Mouse (Mus musculus): ENCODE results near the gene Ntrk2.

DNA sequence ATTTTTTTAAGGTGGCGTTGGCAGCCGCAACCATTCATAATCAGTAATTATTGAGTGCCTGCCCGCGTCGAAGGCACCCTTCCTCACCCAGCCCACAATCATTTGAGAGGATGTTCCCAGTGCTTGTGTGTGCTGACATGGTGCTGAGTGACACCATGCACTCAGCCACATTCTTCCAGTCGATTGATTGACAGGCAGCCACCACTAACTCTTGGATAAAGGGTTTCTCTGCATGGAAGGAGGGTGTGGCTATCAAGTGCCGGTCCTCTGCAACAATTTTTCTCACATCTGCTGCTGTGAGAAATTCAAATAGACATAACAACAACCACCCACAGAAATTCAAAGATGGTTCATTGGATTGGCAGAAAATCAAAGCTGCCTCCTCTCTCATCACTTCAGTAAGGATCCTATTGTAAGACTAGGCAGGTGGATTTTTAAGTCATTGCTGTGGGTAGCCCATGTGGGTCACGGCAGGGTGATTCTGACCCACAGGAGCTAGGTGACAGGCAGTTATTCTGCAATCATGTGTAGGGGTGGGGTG lies 148.9 kb downstream of the Ntrk2 start:
- no peak for TF ChIP-seq CTCF (IDR thresholded peaks at IDR 0.05; ENCODE audit: borderline replicate concordance, extremely low read depth, insufficient read depth, insufficient read length)
- TF ChIP-seq POLR2A (IDR thresholded peaks at IDR 0.05; ENCODE audit: borderline replicate concordance, extremely low read depth, insufficient read depth, insufficient read length, poor library complexity, severe bottlenecking): no peak
